Mouse (Mus musculus): ENCODE data around the gene Arhgef15. TPM values are rescaled to one million over a fixed set of nuclear protein-coding genes. Genes with fewer than 3 reads are reported as not detected.

Arhgef15 gene
- polyA plus RNA-seq, 1 experiment from 2014 or later: 13.3 TPM

GRCm38 (mm10) chr11:68924749-68925148 is 32.5 kb downstream of the Arhgef15 start:
- no peak overlapping the region for H3K9ac ChIP-seq
- H3K27ac ChIP-seq (ENCODE audit: poor library complexity, severe bottlenecking): no peak overlapping the region
- H3K27me3 ChIP-seq (replicated peaks): peaks cover 9% of the 10 kb centered on the region; the same call in 1 of the 2 replicates
- no peak overlapping the region for H3K4me2 ChIP-seq
- no peaks in the 10 kb centered on the region for H3K36me3 ChIP-seq
- 79% methylated on average over 2 of the region's 2 CpGs for WGBS
- no peak overlapping the region for H3K4me3 ChIP-seq
- ATAC-seq (ENCODE audit: insufficient number of reproducible peaks, low FRiP score): no peak
- no peaks in the 10 kb centered on the region for H3K9me3 ChIP-seq (replicated peaks)
- H3K4me1 ChIP-seq (replicated peaks): no peaks in the 10 kb centered on the region

DNA sequence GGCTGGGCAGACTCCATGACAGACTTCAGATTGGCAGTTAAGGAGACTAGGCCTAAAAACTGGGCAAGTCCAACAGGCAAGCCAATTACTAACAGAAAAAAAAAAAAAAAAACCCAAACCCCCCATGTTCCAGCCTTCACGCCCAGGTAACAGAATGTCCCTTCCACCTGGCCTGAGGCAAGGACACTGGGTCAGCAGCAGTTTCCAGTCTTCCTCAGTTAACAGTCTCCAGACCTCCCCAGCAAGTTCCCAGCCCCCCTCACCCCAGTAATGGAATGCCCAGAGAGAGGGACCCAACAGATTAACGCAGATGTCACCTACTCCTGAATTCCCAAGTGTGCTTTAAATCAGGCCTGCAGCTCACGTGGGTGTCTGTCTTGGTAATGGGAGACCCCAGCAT is 34.1 kb downstream of the Arhgef15 start:
- ATAC-seq (ENCODE audit: insufficient number of reproducible peaks, low FRiP score): no peak
- Histone ChIP-seq H3K4me3 (no peak overlapping the region), H3K9ac (no peak overlapping the region), H3K9me3 (replicated peaks) (no peaks in the 10 kb centered on the region), H3K36me3 (no peaks in the 10 kb centered on the region), H3K27me3 (replicated peaks) (peaks cover 9% of the 10 kb centered on the region; the same call in 1 of the 2 replicates), H3K4me2 (no peak overlapping the region), H3K27ac (ENCODE audit: poor library complexity, severe bottlenecking) (no peak overlapping the region), H3K4me1 (replicated peaks) (no peaks in the 10 kb centered on the region)
- WGBS: 54% methylated on average over 3 of the region's 3 CpGs

DNA sequence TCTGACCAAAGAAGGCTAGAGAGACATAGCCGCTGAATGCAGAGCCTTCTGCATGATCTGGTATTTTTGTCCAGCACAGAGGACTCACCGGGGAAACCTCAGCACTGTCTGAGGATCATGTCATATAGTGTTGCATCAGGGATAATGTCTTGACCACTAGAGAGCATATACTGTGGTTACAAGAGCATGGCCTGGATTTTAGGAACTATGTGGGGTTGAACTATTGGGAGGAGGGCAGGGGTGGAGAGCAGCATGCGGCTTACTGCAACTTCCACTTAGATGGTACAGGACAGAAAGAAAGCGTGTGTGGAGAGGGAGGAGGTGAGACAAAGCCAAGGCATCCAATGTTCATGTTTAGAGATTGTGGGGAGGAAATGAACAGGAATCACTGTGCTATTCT is 42.7 kb downstream of the Arhgef15 start:
- Histone ChIP-seq H3K9me3 (replicated peaks) (peaks cover 5% of the 10 kb centered on the region; the same call in 1 of the 2 replicates), H3K4me3 (no peak overlapping the region), H3K9ac (no peak overlapping the region), H3K4me1 (replicated peaks) (no peaks in the 10 kb centered on the region), H3K27me3 (replicated peaks) (no peaks in the 10 kb centered on the region), H3K36me3 (no peaks in the 10 kb centered on the region), H3K4me2 (no peak overlapping the region), H3K27ac (ENCODE audit: poor library complexity, severe bottlenecking) (no peak overlapping the region)
- ATAC-seq (ENCODE audit: insufficient number of reproducible peaks, low FRiP score): no peak
- 86% methylated on average over 4 of the region's 4 CpGs for WGBS

- Histone ChIP-seq H3K4me1 (replicated peaks) (peaks cover 10% of the 10 kb centered on the region), H3K4me2 (peak overlapping the region; percentile 5; the same call in 1 of the 2 replicates), H3K9me3 (replicated peaks) (peaks cover 5% of the 10 kb centered on the region; the same call in 1 of the 2 replicates), H3K4me3 (no peak overlapping the region), H3K36me3 (peaks cover 8% of the 10 kb centered on the region), H3K9ac (no peak overlapping the region), H3K27ac (ENCODE audit: poor library complexity, severe bottlenecking) (peak overlapping the region; percentile 68), H3K27me3 (replicated peaks) (no peaks in the 10 kb centered on the region)
- no peak for ATAC-seq (ENCODE audit: insufficient number of reproducible peaks, low FRiP score)
- WGBS: 49% methylated on average over 14 of the region's 14 CpGs
These were observed 45.6 kb downstream of the Arhgef15 start for GRCm38 (mm10) chr11:68911531-68912177.

DNA sequence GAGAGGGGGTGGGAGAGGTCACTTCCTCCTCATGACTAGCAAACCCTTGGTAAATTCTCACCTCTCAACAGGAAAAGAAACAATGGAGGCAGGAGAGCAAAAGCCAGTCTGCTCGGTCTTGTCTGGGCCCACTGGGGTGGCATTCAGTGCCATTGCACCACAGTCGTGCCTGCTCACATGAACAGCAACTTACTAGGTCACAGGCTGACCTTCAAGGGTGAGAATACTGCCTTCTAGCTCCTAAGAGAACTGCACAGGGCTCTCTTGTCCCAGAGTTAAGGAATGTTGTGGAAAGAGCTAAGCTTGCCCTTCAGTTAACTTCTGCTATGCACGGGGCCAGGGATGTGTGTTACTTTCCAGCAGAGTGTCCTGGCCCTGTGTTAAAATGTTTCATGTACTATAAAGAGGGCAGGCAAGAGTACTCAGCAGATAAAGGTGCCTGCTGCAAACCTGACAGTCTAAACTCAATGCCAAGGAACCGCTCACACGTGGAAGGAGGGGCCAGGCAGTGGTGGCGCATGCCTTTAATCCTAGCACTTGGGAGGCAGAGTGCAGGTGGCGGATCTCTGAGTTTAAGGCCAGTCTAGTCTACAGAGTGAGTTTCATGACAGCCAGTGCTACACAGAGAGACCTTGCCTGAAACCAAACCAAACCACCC is 48.3 kb downstream of the Arhgef15 start:
- 37% methylated on average over 7 of the region's 7 CpGs for WGBS
- no peak overlapping the region for H3K9ac ChIP-seq
- H3K27ac ChIP-seq (ENCODE audit: poor library complexity, severe bottlenecking): 0 out of 2 replicates have a peak overlapping the region, but pooled peaks have one; percentile 6

GRCm38 (mm10) chr11:68907251-68907650 is 50.0 kb downstream of the Arhgef15 start:
- Histone ChIP-seq H3K9ac (no peak overlapping the region), H3K9me3 (replicated peaks) (no peaks in the 10 kb centered on the region), H3K27me3 (replicated peaks) (no peaks in the 10 kb centered on the region), H3K36me3 (peaks cover 51% of the 10 kb centered on the region), H3K4me3 (no peak overlapping the region), H3K27ac (ENCODE audit: poor library complexity, severe bottlenecking) (no peak overlapping the region), H3K4me1 (replicated peaks) (peaks cover 20% of the 10 kb centered on the region), H3K4me2 (no peak overlapping the region)
- ATAC-seq (ENCODE audit: insufficient number of reproducible peaks, low FRiP score): no peak
- 81% methylated on average over 3 of the region's 3 CpGs for WGBS

More for the DNA sequence above, 48.3 kb downstream of the Arhgef15 start:
- Histone ChIP-seq H3K9me3 (replicated peaks) (peaks cover 5% of the 10 kb centered on the region; the same call in 1 of the 2 replicates), H3K4me2 (no peak overlapping the region), H3K36me3 (peaks cover 34% of the 10 kb centered on the region), H3K4me3 (no peak overlapping the region), H3K27me3 (replicated peaks) (no peaks in the 10 kb centered on the region), H3K4me1 (replicated peaks) (peaks cover 10% of the 10 kb centered on the region)
- no peak for ATAC-seq (ENCODE audit: insufficient number of reproducible peaks, low FRiP score)

- no peak overlapping the region for H3K9ac ChIP-seq
- WGBS: 75% methylated on average over 4 of the region's 4 CpGs
- H3K9me3 ChIP-seq (replicated peaks): no peaks in the 10 kb centered on the region
- no peak overlapping the region for H3K27ac ChIP-seq (ENCODE audit: poor library complexity, severe bottlenecking)
- H3K4me1 ChIP-seq (replicated peaks): peaks cover 20% of the 10 kb centered on the region
- no peak overlapping the region for H3K4me3 ChIP-seq
- H3K4me2 ChIP-seq: no peak overlapping the region
- no peaks in the 10 kb centered on the region for H3K27me3 ChIP-seq (replicated peaks)
- peaks cover 51% of the 10 kb centered on the region for H3K36me3 ChIP-seq
- ATAC-seq (ENCODE audit: insufficient number of reproducible peaks, low FRiP score): no peak
These were observed 50.9 kb downstream of the Arhgef15 start for GRCm38 (mm10) chr11:68906461-68906790.

GRCm38 (mm10) chr11:68905665-68906460 is 51.4 kb downstream of the Arhgef15 start:
- peaks cover 51% of the 10 kb centered on the region for H3K36me3 ChIP-seq
- H3K4me2 ChIP-seq: no peak overlapping the region
- H3K9me3 ChIP-seq (replicated peaks): no peaks in the 10 kb centered on the region
- no peaks in the 10 kb centered on the region for H3K27me3 ChIP-seq (replicated peaks)
- ATAC-seq (ENCODE audit: insufficient number of reproducible peaks, low FRiP score): no peak
- 87% methylated on average over 9 of the region's 9 CpGs for WGBS
- peaks cover 23% of the 10 kb centered on the region for H3K4me1 ChIP-seq (replicated peaks)
- no peak overlapping the region for H3K27ac ChIP-seq (ENCODE audit: poor library complexity, severe bottlenecking)
- H3K9ac ChIP-seq: no peak overlapping the region
- no peak overlapping the region for H3K4me3 ChIP-seq

GRCm38 (mm10) chr11:68905138-68905531 is 52.1 kb downstream of the Arhgef15 start:
- WGBS: 86% methylated on average over 3 of the region's 3 CpGs
- H3K4me2 ChIP-seq: no peak overlapping the region
- H3K4me3 ChIP-seq: no peak overlapping the region
- no peak overlapping the region for H3K9ac ChIP-seq
- no peaks in the 10 kb centered on the region for H3K27me3 ChIP-seq (replicated peaks)
- peaks cover 51% of the 10 kb centered on the region for H3K36me3 ChIP-seq
- H3K4me1 ChIP-seq (replicated peaks): peaks cover 24% of the 10 kb centered on the region
- no peaks in the 10 kb centered on the region for H3K9me3 ChIP-seq (replicated peaks)
- no peak overlapping the region for H3K27ac ChIP-seq (ENCODE audit: poor library complexity, severe bottlenecking)
- ATAC-seq (ENCODE audit: insufficient number of reproducible peaks, low FRiP score): no peak

DNA sequence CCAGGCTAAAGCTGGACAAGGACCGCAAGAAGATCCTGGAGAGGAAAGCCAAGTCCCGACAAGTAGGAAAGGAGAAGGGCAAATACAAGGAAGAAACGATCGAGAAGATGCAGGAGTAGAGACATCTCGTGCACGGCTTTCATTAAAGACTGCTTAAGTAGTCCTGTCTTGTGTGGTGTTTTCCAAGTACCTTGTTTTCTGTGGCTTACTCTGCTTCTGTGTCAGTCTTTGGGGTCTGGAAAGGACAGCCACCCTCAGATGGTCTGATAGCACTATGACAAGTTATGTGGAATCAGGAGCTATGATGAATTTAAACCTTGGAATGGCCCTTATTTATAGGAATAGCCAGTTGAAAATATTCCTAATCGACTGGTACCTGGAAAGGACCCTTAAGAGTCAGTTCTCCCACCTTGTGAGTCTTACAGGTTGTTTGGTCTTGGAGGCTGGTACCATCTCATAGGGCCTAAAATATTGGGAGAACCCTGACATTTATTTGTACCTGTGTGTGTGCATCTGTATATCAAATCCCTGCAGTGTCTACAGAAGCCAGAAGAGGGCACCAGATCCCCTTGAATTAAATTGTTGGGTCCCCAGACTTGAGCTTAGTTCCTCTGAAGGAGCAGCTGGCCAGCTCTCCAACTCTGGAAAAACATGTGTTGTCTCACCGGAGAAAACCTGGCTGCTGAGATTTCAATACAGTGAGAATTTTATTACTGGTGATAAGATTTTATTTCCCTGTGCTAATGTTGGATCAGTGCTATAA is 52.7 kb downstream of the Arhgef15 start:
- Histone ChIP-seq H3K4me3 (no peak overlapping the region), H3K9ac (no peak overlapping the region), H3K9me3 (replicated peaks) (no peaks in the 10 kb centered on the region), H3K36me3 (peaks cover 51% of the 10 kb centered on the region), H3K27me3 (replicated peaks) (no peaks in the 10 kb centered on the region), H3K27ac (ENCODE audit: poor library complexity, severe bottlenecking) (no peak overlapping the region), H3K4me2 (no peak overlapping the region), H3K4me1 (replicated peaks) (peaks cover 24% of the 10 kb centered on the region)
- WGBS: 88% methylated on average over 8 of the region's 8 CpGs
- ATAC-seq (ENCODE audit: insufficient number of reproducible peaks, low FRiP score): no peak
